Mouse (Mus musculus) midbrain, embryonic 16.5 days (tissue): ENCODE measurements at regions not wholly inside any gene's neighbourhood (a gene's known extent, or its start where the extent isn't known, plus 50 kb on each side); places are given as distances from the start of the nearest gene placed in this dataset.

Experiments used
- ATAC-seq: fragments of 200-750 bp; cut with Nextera tagmentation; 2 replicates; pipeline ENCODE4 v1.8.0; 2017; ENCODE audit warnings: moderate TSS enrichment
- H3K27ac ChIP-seq: fragments of 300-500 bp; sonication (generic); 2 replicates; pipeline ENCODE4 v1.5.1; 2014; ENCODE audit warnings: mild to moderate bottlenecking, low read length, mixed read lengths
- H3K27me3 ChIP-seq: fragments of 300-500 bp; sonication (generic); 2 replicates; pipeline ENCODE4 v1.6.1; 2014; ENCODE audit warnings: low read depth, low read length, mixed read lengths; ENCODE audit not compliant: control insufficient read depth, insufficient read depth
- H3K36me3 ChIP-seq: fragments of 300-500 bp; sonication (generic); 2 replicates; pipeline ENCODE4 v1.6.1; 2014; ENCODE audit warnings: mild to moderate bottlenecking, low read length, moderate library complexity, mixed read lengths; ENCODE audit not compliant: control insufficient read depth, insufficient read depth
- H3K4me1 ChIP-seq: fragments of 300-500 bp; sonication (generic); 2 replicates; pipeline ENCODE4 v1.6.1; 2014; ENCODE audit warnings: mild to moderate bottlenecking, low read length, mixed read lengths; ENCODE audit not compliant: control insufficient read depth, insufficient read depth
- H3K4me2 ChIP-seq: fragments of 300-500 bp; sonication (generic); 2 replicates; pipeline ENCODE4 v1.6.1; 2014; ENCODE audit warnings: mild to moderate bottlenecking, low read length, mixed read lengths
- H3K4me3 ChIP-seq: fragments of 300-500 bp; sonication (generic); 2 replicates; pipeline ENCODE4 v1.5.1; 2014; ENCODE audit warnings: low read depth, mild to moderate bottlenecking, low read length, moderate library complexity, mixed read lengths
- H3K9ac ChIP-seq: fragments of 300-500 bp; sonication (generic); 2 replicates; pipeline ENCODE4 v1.6.1; 2014; ENCODE audit warnings: low read depth, low read length, mixed read lengths
- H3K9me3 ChIP-seq: fragments of 300-500 bp; sonication (generic); replicated peaks from 2 replicates; pipeline ENCODE4 v1.6.1; 2014; ENCODE audit warnings: mild to moderate bottlenecking, low read length, mixed read lengths; ENCODE audit not compliant: control insufficient read depth, poor library complexity, severe bottlenecking
- WGBS: fragments of 180-500 bp; shearing (Covaris S2); extraction: QIAGEN DNeasy Blood & Tissue Kit; methylation state at CpG from one replicate; pipeline ENCODE4 v1.1.7; 2014; 5-methylcytosine and 5-hydroxymethylcytosine counted together

- Histone ChIP-seq H3K36me3 (no peaks in the 10 kb centered on the region), H3K4me2 (no peak overlapping the region), H3K9me3 (no peaks in the 10 kb centered on the region), H3K27ac (no peak overlapping the region), H3K4me3 (no peak overlapping the region), H3K27me3 (peaks cover 13% of the 10 kb centered on the region), H3K4me1 (peaks cover 2% of the 10 kb centered on the region; the same call in 1 of the 2 replicates), H3K9ac (no peak overlapping the region)
- ATAC-seq = no peak
- WGBS = 83% methylated on average over 4 of the region's 4 CpGs
These were observed 152.1 kb downstream of the Efnb1 start for GRCm38 (mm10) chrX:99287988-99288387.

- Histone ChIP-seq H3K4me3 (no peak overlapping the region), H3K27ac (no peak overlapping the region), H3K9ac (no peak overlapping the region), H3K9me3 (no peaks in the 10 kb centered on the region), H3K36me3 (no peaks in the 10 kb centered on the region), H3K4me2 (no peak overlapping the region), H3K27me3 (peaks cover 11% of the 10 kb centered on the region), H3K4me1 (peaks cover 2% of the 10 kb centered on the region; the same call in 1 of the 2 replicates)
- 68% methylated on average over 2 of the region's 2 CpGs for WGBS
- no peak for ATAC-seq
These were observed 150.9 kb downstream of the Efnb1 start for GRCm38 (mm10) chrX:99286876-99287275.

GRCm38 (mm10) chrX:99285611-99286010 lies 149.7 kb downstream of the Efnb1 start:
- H3K4me1 ChIP-seq = peaks cover 2% of the 10 kb centered on the region; the same call in 1 of the 2 replicates
- no peak overlapping the region for H3K27ac ChIP-seq
- H3K4me3 ChIP-seq = no peak overlapping the region
- 26% methylated on average over 9 of the region's 9 CpGs for WGBS
- H3K36me3 ChIP-seq = no peaks in the 10 kb centered on the region
- ATAC-seq = peak; percentile 86
- no peaks in the 10 kb centered on the region for H3K9me3 ChIP-seq
- no peak overlapping the region for H3K9ac ChIP-seq
- H3K4me2 ChIP-seq = no peak overlapping the region
- peaks cover 11% of the 10 kb centered on the region for H3K27me3 ChIP-seq

GRCm38 (mm10) chrX:99280991-99281390 lies 145.1 kb downstream of the Efnb1 start:
- H3K4me2 ChIP-seq = no peak overlapping the region
- H3K9me3 ChIP-seq = no peaks in the 10 kb centered on the region
- WGBS = 81% methylated on average over 5 of the region's 5 CpGs
- H3K4me1 ChIP-seq = peaks cover 2% of the 10 kb centered on the region; the same call in 1 of the 2 replicates
- H3K4me3 ChIP-seq = no peak overlapping the region
- no peak overlapping the region for H3K9ac ChIP-seq
- peaks cover 4% of the 10 kb centered on the region for H3K27me3 ChIP-seq
- H3K36me3 ChIP-seq = no peaks in the 10 kb centered on the region
- no peak for ATAC-seq
- H3K27ac ChIP-seq = no peak overlapping the region

GRCm38 (mm10) chrX:99280543-99280942 lies 144.6 kb downstream of the Efnb1 start:
- whole genome bisulfite sequencing = 54% methylated on average over 5 of the region's 5 CpGs
- H3K27ac ChIP-seq = no peak overlapping the region
- H3K27me3 ChIP-seq = peaks cover 4% of the 10 kb centered on the region

GRCm38 (mm10) chrX:99275536-99275935 lies 139.6 kb downstream of the Efnb1 start:
- no peak for ATAC-seq
- H3K9ac ChIP-seq = no peak overlapping the region
- no peak overlapping the region for H3K4me3 ChIP-seq
- peaks cover under 1% of the 10 kb centered on the region for H3K27me3 ChIP-seq
- H3K4me1 ChIP-seq = no peaks in the 10 kb centered on the region
- no peaks in the 10 kb centered on the region for H3K36me3 ChIP-seq
- 90% methylated on average over 5 of the region's 5 CpGs for WGBS
- H3K9me3 ChIP-seq = no peaks in the 10 kb centered on the region
- no peak overlapping the region for H3K4me2 ChIP-seq
- H3K27ac ChIP-seq = no peak overlapping the region

More at GRCm38 (mm10) chrX:99280543-99280942, 144.6 kb downstream of the Efnb1 start:
- Histone ChIP-seq H3K9ac (no peak overlapping the region), H3K4me3 (no peak overlapping the region), H3K4me2 (no peak overlapping the region), H3K9me3 (no peaks in the 10 kb centered on the region), H3K36me3 (no peaks in the 10 kb centered on the region), H3K4me1 (no peaks in the 10 kb centered on the region)
- no peak for ATAC-seq

GRCm38 (mm10) chrX:99271908-99272307 lies 136.0 kb downstream of the Efnb1 start:
- Histone ChIP-seq H3K9ac (no peak overlapping the region), H3K27me3 (no peaks in the 10 kb centered on the region; the same call in 1 of the 2 replicates), H3K4me3 (no peak overlapping the region), H3K9me3 (0 out of 2 replicates have a peak, but pooled peaks cover 2% of the 10 kb centered on the region), H3K27ac (no peak overlapping the region), H3K4me1 (no peaks in the 10 kb centered on the region), H3K4me2 (no peak overlapping the region), H3K36me3 (no peaks in the 10 kb centered on the region)
- 80% methylated on average over 3 of the region's 3 CpGs for WGBS
- ATAC-seq = no peak

GRCm38 (mm10) chrX:99249038-99249607 lies 113.2 kb downstream of the Efnb1 start:
- Histone ChIP-seq H3K4me1 (no peaks in the 10 kb centered on the region), H3K36me3 (no peaks in the 10 kb centered on the region), H3K9me3 (no peaks in the 10 kb centered on the region), H3K4me3 (no peak overlapping the region), H3K27me3 (peaks cover 3% of the 10 kb centered on the region; the same call in 1 of the 2 replicates), H3K4me2 (no peak overlapping the region), H3K9ac (no peak overlapping the region), H3K27ac (no peak overlapping the region)
- ATAC-seq = no peak
- WGBS = 77% methylated on average over 5 of the region's 5 CpGs

- no peak overlapping the region for H3K9ac ChIP-seq
- ATAC-seq = no peak
- no peaks in the 10 kb centered on the region for H3K4me1 ChIP-seq
- H3K9me3 ChIP-seq = no peaks in the 10 kb centered on the region
- no peak overlapping the region for H3K4me3 ChIP-seq
- H3K36me3 ChIP-seq = no peaks in the 10 kb centered on the region
- H3K27me3 ChIP-seq = peaks cover 3% of the 10 kb centered on the region
- WGBS = 85% methylated on average over 5 of the region's 5 CpGs
- no peak overlapping the region for H3K4me2 ChIP-seq
- no peak overlapping the region for H3K27ac ChIP-seq
These were observed 112.3 kb downstream of the Efnb1 start for GRCm38 (mm10) chrX:99248181-99248580.
